Mouse (Mus musculus): ENCODE data around the gene Rnf24. TPM values are rescaled to one million over a fixed set of nuclear protein-coding genes. Genes with fewer than 3 reads are reported as not detected.

The Rnf24 gene
- polyA plus RNA-seq (2012): 4.3 and 4.4 TPM in 2 replicates

GRCm38 (mm10) chr2:131352747-131353563, at the start of gene Rnf24:
Rnf24 (minus strand) TSS chr2:131352892.

GRCm38 (mm10) chr2:131262213-131262672, 90.4 kb downstream of the Rnf24 start, which contains the start of gene Pank2:
Pank2 (plus strand) TSS chr2:131262495.

Other genes starting within 250 kb of the Rnf24 start
- 2.0 and 2.2 TPM in 2 replicates for gene Hspa12b, start 225.6 kb downstream of the Rnf24 start, polyA plus RNA-seq (2012)
- gene Gm11037, start 219.4 kb downstream of the Rnf24 start, polyA plus RNA-seq (2012): not detected in 2 replicates
- gene 1700037H04Rik, start 192.8 kb downstream of the Rnf24 start, polyA plus RNA-seq (2012): 211 and 258 TPM in 2 replicates
- 112 and 115 TPM in 2 replicates for gene Cenpb, start 172.8 kb downstream of the Rnf24 start, polyA plus RNA-seq (2012)
- 11.8 and 11.9 TPM in 2 replicates for gene Cdc25b, start 165.9 kb downstream of the Rnf24 start, polyA plus RNA-seq (2012)
- gene Spef1, start 165.6 kb downstream of the Rnf24 start, polyA plus RNA-seq (2012): 2.0 and 2.1 TPM in 2 replicates
- gene Ap5s1, start 145.8 kb downstream of the Rnf24 start, polyA plus RNA-seq (2012): 2.0 and 5.0 TPM in 2 replicates
- gene Mavs, start 118.8 kb downstream of the Rnf24 start, polyA plus RNA-seq (2012): 5.8 and 6.1 TPM in 2 replicates
- gene Pank2, start 90.4 kb downstream of the Rnf24 start, polyA plus RNA-seq (2012): 19.7 and 19.9 TPM in 2 replicates
- 34.6 and 37.4 TPM in 2 replicates for gene Smox, start 138.6 kb upstream of the Rnf24 start, polyA plus RNA-seq (2012)
- gene Adra1d, start 209.4 kb upstream of the Rnf24 start, polyA plus RNA-seq (2012): not detected in 2 replicates